Mouse (Mus musculus) liver, adult 2 months (tissue): ENCODE data around the gene Clec2i.

Experiments used
- CTCF ChIP-seq: fragments of 200-500 bp; IDR thresholded peaks from 2 replicates; pipeline ENCODE4 v1.5.1; 2011; ENCODE audit warnings: low read depth, low read length, control low read depth
- POLR2A ChIP-seq: fragments of 200-500 bp; IDR thresholded peaks from 2 replicates; pipeline ENCODE4 v1.6.1; 2011; ENCODE audit warnings: low read length, control low read depth; ENCODE audit not compliant: insufficient read depth; ENCODE audit errors: extremely low read depth

GRCm38 (mm10) chr6:128855477-128855876 lies 31.9 kb upstream of the Clec2i start:
- TF ChIP-seq CTCF (no peak), POLR2A (no peak)
